Mouse (Mus musculus): ENCODE measurements around the gene Nmrk1.

Gene Nmrk1

GRCm38 (mm10) chr19:18652592-18652991, 20.8 kb downstream of the Nmrk1 start:
- no peak for DNase-seq (ENCODE audit: extremely low spot score)

GRCm38 (mm10) chr19:18653058-18653457, 21.3 kb downstream of the Nmrk1 start:
- no peak for DNase-seq (ENCODE audit: extremely low spot score)

DNA sequence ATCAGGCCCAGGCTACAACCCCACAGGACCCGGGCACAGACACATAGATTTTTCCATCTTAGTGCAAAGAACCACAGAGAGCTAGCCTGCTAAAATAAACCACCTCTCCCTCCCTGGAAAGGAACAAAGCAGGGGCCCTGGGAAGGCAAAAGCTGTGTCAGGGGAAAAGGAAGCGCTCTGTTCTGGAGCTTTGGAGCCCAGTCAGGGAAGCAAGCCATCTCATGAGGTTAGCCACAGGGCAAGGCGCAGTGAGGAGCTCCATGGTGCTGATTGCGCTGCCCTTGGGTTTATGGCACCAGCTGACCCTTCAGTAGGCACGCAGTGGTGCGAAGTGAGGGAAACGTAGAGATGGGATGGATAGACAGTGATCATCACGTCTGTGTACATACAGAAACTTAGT, 22.6 kb downstream of the Nmrk1 start:
- no peak for DNase-seq (ENCODE audit: extremely low spot score)

DNA sequence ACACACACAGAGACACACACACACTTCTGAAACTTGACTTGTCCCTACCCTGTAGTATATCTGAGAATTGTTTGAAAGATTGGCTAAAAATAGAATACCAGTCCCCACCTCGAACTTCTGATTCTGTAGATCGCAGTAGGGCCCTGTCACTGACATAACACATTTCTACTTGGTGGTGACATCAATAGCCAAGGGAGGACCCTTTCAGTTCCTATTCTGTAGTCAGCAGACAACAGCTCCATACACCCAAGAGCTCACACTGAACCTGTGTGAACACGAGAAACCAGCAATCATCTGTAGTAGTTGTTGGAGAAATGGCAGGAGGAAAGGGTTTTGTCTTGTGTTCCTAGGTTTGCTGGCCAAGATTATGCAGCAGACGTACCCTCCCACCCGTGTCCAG, 23.2 kb downstream of the Nmrk1 start:
- DNase-seq (ENCODE audit: extremely low spot score): no peak

DNA sequence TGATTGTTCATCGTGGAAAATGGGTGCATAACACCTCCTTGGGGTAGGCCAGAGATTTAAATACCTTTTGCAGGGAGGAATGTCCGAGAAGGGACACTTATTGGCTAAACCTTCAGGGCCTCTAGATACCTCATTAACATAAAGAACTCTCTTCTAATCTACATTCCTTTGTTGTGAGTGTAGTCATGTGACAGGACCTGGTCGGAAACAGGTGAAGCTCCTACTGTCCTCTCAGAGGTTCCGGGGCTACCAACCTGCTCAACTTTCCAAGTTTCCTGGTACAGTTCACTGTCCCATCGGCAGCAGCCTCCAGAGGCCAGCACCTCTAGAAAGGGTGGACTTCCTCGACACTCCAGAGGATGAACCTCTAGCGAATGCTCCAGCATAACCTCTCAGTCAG, 24.2 kb downstream of the Nmrk1 start:
- DNase-seq (ENCODE audit: extremely low spot score): no peak

DNA sequence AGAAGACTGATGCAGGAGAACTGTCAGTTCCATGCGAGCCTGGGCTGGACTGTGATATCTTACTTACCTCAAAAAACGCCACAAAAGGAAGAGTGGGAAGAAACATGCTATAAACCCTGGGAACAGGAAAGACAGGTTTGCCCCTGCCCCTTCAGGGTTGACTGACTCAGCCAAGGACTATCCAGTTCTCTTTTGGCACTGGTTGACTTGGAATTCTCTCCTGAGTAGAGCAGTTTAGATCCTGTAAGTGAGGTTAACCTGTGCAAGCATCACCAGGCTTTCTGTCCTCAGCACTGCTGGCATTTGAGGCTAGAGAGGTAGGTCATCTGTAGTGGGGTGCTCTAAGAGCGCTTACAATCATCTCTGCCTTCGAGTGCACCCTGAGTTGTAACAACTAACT, 26.7 kb downstream of the Nmrk1 start:
- no peak for DNase-seq (ENCODE audit: extremely low spot score)

DNA sequence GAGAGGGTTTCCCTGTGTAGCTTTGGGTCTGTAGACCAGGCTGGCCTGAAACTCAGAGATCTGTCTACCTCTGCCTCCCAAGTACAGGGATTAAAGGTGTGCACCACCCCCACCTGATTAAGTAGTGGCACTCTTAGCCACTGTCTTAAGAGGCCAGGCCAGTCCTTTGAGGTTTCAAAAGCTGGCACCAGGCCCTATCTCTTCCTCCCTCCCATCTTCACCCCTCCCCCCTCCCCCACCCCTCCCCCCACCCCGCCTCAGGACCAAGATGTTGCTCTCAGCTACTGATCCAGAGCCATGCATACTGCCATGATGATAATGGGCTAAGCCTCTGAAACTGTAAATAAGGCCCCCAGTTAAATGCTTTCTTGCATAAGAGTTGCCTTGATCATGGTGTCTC, 27.6 kb downstream of the Nmrk1 start:
- DNase-seq (ENCODE audit: extremely low spot score): no peak

- DNase-seq (ENCODE audit: extremely low spot score): no peak
Measured at GRCm38 (mm10) chr19:18660466-18660865, 28.7 kb downstream of the Nmrk1 start.

DNA sequence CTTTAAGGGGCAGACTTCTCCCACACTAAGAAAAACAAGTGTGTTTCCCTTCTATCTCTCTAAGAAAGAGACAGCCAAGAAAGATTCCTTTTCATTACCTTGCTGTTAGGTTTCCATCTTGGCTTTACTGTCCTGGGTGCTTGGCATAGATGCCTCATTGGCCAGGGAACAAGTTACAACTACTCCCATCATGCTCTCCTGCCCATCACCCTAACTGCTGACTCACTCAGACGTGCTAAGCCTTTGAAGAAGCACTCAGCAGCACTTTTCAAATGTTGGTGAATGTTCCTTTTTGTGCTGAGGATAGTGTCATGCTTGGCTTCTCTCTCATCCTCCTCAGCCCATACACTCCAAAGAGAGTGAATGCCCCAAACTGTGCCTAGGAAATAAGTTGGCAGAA, 29.9 kb downstream of the Nmrk1 start:
- DNase-seq (ENCODE audit: extremely low spot score): no peak

- no peak for DNase-seq (ENCODE audit: extremely low spot score)
Measured at GRCm38 (mm10) chr19:18663904-18664303, 32.2 kb downstream of the Nmrk1 start.

DNA sequence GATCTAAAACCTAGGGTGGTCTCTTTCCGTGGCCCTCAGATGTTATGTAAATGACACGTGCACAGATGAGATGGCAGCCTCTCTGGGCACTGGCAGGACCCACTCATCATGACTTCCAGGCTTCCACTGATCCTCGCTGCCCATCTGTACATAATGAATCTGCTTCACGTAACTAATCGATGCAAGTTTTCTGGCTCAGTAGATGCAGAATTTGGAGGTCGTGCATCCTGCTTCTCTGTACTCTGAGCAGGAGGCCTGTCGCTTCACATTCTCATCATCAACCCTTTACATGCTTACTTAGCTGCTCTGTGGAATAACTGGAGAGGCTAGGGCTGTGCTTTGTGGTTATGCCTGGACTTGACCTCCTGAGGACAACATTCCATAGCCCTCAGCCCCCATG, 35.2 kb downstream of the Nmrk1 start:
- no peak for DNase-seq (ENCODE audit: extremely low spot score)

- no peak for DNase-seq (ENCODE audit: extremely low spot score)
Measured at GRCm38 (mm10) chr19:18669551-18669950, 37.8 kb downstream of the Nmrk1 start.

DNA sequence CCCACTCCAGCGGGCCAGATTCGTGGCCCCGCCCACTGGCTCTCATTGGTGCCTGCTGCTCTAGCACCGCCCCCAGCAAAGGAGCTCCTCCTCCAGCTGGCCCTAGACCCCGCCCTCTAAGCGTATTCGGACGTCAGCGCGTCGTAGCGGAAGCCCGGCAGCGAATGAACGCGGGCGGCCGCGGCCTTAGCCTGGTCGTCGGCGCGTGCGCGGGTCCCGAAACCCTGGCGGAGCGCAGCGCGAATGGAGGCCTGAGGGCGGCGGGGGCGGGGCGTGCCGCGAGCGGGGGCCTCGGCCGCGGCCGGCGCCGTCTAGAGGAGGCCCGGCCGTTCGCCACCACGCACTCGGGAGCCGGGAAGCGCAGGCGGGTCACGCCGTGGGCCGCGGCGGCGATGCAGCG, 38.9 kb downstream of the Nmrk1 start, which contains the start of gene Carnmt1:
Gene Carnmt1, plus strand, starts transcription at position 157 of the 400 bp plus-strand sequence.
- DNase-seq (ENCODE audit: extremely low spot score): peak; percentile 99

- peak; percentile 65 for DNase-seq (ENCODE audit: extremely low spot score)
Measured at GRCm38 (mm10) chr19:18671056-18671741, 39.4 kb downstream of the Nmrk1 start.

- no peak for DNase-seq (ENCODE audit: extremely low spot score)
Measured at GRCm38 (mm10) chr19:18672498-18672897, 40.7 kb downstream of the Nmrk1 start.

DNA sequence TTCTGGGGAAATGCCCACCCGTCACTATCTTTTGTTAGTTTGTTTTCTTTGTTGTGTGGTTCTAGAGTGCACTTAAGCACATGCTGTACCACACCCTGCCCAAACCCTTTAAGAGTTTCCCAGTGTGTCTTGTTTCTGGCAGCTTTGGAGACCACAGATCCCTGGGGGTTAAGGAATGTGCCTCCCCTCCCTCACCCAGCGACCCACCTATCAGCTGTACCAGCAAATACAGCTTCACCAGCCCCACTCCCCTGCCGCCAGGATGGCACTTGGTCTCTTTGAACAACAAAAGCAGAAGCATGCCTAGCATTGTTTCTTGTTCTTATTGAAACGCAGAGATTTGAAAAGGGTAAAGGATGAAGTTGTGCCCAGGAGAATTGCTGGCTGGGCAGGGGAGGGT, 41.4 kb downstream of the Nmrk1 start:
- no peak for DNase-seq (ENCODE audit: extremely low spot score)

DNA sequence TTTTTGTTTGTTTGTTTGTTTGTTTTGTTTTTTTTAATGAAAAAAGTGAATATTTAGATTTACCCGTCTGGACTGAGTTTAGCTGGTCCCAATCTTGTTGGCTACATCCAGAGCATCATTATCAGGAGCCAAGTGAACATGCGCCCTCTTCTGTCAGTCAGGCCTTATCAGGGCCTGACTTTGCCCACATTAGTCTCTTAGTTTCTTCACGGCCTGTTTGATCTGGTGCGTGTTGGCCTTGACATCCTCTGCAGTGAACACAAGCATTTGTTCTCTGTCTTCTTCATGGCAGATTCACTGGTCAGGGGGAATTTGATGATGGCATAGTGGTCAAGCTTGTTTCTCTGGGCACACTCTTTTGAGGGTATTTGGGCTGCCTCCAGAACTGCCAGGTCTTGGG, 50.4 kb downstream of the Nmrk1 start:
- DNase-seq (ENCODE audit: extremely low spot score): no peak

DNA sequence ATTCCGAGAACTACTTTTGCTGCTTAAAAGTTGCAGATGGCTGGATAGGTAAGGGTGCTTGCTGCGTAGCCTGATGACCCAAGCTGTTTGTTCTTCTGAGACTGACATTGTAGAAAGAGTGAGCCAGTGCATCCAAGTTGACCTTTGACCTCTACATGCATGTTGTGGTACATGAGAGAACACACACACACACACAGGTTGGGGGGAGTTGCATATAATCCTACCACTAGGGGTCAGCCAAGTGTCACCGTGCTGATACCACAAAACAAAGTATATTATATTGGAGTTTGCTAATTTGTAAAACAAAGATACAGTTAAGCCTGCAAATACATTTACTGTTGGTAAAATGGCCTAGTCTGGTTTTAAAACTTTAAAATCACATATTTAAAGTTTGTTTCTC, 55.8 kb downstream of the Nmrk1 start:
- DNase-seq (ENCODE audit: extremely low spot score): peak; percentile 49

DNA sequence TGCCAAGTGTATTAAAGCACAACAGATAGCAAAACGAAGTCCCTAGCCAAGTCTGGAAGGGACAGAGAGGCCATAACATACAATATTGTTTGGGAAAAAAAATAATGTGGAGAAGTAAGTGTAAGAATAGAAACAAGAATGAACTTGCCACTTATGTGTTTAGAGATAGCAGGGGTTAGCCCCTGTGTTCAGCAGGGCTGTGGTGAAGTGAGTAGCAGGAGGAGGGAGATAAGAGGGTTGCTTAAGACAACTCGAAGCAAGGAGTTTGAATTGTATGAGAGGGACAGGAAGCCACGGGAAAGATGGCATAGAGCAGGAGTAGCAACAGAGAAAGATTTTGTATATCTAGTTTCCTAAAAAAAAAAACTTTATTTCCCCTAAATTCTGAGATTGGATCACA, 60.4 kb downstream of the Nmrk1 start:
- no peak for DNase-seq (ENCODE audit: extremely low spot score)

GRCm38 (mm10) chr19:18692768-18693167, 61.0 kb downstream of the Nmrk1 start:
- DNase-seq (ENCODE audit: extremely low spot score): no peak

DNA sequence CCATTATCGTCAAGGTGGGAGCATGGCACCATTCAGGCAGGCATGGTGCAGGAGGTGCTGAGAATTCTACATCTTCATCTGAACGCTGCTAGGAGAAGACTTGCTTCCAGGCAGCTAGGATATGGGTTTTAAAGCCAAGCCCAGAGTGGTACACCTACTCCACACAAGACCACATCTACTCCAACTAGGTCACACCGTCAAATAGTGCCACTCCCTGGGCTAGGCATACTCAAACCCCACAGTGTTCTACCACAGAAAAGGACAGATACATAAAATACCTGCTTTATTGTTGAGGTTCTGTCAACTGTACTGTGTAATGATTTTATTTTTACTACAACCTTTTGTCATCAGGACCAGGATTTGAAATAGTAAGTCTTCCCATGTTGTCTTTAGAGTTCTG, 63.4 kb downstream of the Nmrk1 start:
- no peak for DNase-seq (ENCODE audit: extremely low spot score)

GRCm38 (mm10) chr19:18695552-18695951, 63.8 kb downstream of the Nmrk1 start:
- no peak for DNase-seq (ENCODE audit: extremely low spot score)
